Comparison of ENCODE assay signal across 10 mouse cellular contexts in the genomic region with DNA sequence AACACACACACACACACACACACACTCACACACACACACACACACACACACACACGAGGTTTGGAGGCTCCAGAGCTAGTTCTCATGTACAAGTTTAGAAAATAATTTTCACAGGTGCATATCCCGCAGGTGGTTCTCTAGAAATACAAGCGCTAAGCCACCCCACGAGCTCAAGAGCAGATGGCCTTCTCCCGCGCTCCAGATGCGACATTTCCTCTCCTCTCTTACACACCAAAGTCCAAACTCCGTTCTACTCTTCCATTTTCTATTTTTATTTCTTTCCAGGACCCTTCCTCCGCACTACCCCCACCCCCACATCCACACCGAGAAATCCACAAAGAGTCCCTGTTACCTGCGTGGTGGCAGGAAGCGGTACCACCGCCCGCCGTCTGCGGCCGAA. TPM values are rescaled to one million over a fixed set of nuclear protein-coding genes. Genes with fewer than 3 reads are reported as not detected.
DNase-seq lines count a peak whose midpoint lies in the region; ATAC-seq lines count a peak whose summit lies in the region.
"Had no signal": no experiment of that assay in that cellular context is flagged by ENCODE, and none has a peak within 500 bp of the region (broad histone marks: within the 10 kb centered on the region; RNA-seq: fewer than 3 reads in every experiment).

No protein-coding gene starts in this region.

- no peak for ATAC-seq in heart, embryonic 12.5 days (ENCODE audit: insufficient number of reproducible peaks, low FRiP score)
- no peak; the same call in 1 of the 2 replicates for ATAC-seq in neural tube, embryonic 12.5 days (ENCODE audit: low FRiP score, low read depth)
- ATAC-seq in intestine, embryonic 15.5 days, result no peak
- ATAC-seq: inflammation-experienced regulatory T-cells, adult 6 months had no signal

- H3K27ac ChIP-seq in heart, embryonic 12.5 days (ENCODE audit: poor library complexity, severe bottlenecking), result no peak overlapping the region
- no peak overlapping the region for H3K27ac ChIP-seq in neural tube, embryonic 12.5 days
- no peak overlapping the region for H3K27ac ChIP-seq in intestine, embryonic 15.5 days

- WGBS in heart, embryonic 12.5 days, result 37% methylated on average over 17 of the region's 17 CpGs
- WGBS in neural tube, embryonic 12.5 days, result 46% methylated on average over 17 of the region's 17 CpGs
- WGBS in intestine, embryonic 15.5 days, result 48% methylated on average over 17 of the region's 17 CpGs

- H3K4me1 ChIP-seq in heart, embryonic 12.5 days (replicated peaks), result peaks cover 14% of the 10 kb centered on the region
- peaks cover 16% of the 10 kb centered on the region for H3K4me1 ChIP-seq in neural tube, embryonic 12.5 days
- H3K4me1 ChIP-seq in intestine, embryonic 15.5 days (replicated peaks), result peaks cover 14% of the 10 kb centered on the region

- no peak for DNase-seq in heart, adult 18-20 months
- no peak for DNase-seq in neural tube, embryonic 10.5 days (ENCODE audit: extremely low spot score, low spot score)
- DNase-seq in right cerebral cortex, postnatal 36 days (ENCODE audit: low spot score in 2 of 2), result peak; percentile 42 to 45
- no peak for DNase-seq in urinary bladder, postnatal 4 days (ENCODE audit: low spot score in 2 of 2)
- no peak for DNase-seq in gastrocnemius, postnatal 4 days (ENCODE audit: low spot score in 2 of 2)

- H3K9me3 ChIP-seq in heart, embryonic 12.5 days (replicated peaks), result no peaks in the 10 kb centered on the region
- H3K9me3 ChIP-seq in neural tube, embryonic 12.5 days, result no peaks in the 10 kb centered on the region
- H3K9me3 ChIP-seq in intestine, embryonic 15.5 days, result no peaks in the 10 kb centered on the region

- peak overlapping the region; percentile 71 for H3K4me2 ChIP-seq in heart, embryonic 12.5 days
- peak overlapping the region; percentile 66 for H3K4me2 ChIP-seq in neural tube, embryonic 12.5 days (replicated peaks)
- H3K4me2 ChIP-seq in intestine, embryonic 15.5 days (replicated peaks), result peak overlapping the region; percentile 76

- peak overlapping the region; percentile 41; the same call in 1 of the 2 replicates for H3K4me3 ChIP-seq in heart, embryonic 12.5 days
- peak overlapping the region; percentile 29 for H3K4me3 ChIP-seq in neural tube, embryonic 12.5 days
- 0 out of 2 replicates have a peak overlapping the region, but pooled peaks have one; percentile 25 for H3K4me3 ChIP-seq in intestine, embryonic 15.5 days (replicated peaks)

- no peaks in the 10 kb centered on the region for H3K36me3 ChIP-seq in heart, embryonic 12.5 days
- H3K36me3 ChIP-seq in neural tube, embryonic 12.5 days, result no peaks in the 10 kb centered on the region
- H3K36me3 ChIP-seq in intestine, embryonic 15.5 days, result no peaks in the 10 kb centered on the region

- no peak overlapping the region for H3K9ac ChIP-seq in heart, embryonic 12.5 days
- H3K9ac ChIP-seq in neural tube, embryonic 12.5 days, result no peak overlapping the region
- no peak overlapping the region for H3K9ac ChIP-seq in intestine, embryonic 15.5 days

- peaks cover 42% of the 10 kb centered on the region for H3K27me3 ChIP-seq in heart, embryonic 12.5 days (replicated peaks)
- peaks cover 38% of the 10 kb centered on the region for H3K27me3 ChIP-seq in neural tube, embryonic 12.5 days (replicated peaks)
- H3K27me3 ChIP-seq in intestine, embryonic 15.5 days (replicated peaks), result peaks cover 15% of the 10 kb centered on the region

RNA-seq across cellular contexts. Expression of a gene that starts 1.2 kb away (rescaled TPM):
- 0.26 TPM in 1 of 2 replicates, not detected in the other for polyA plus RNA-seq in heart, embryonic 12.5 days (2016; fragmentation: Nextera tagmentation; extraction: Ambion mirVana)
- not detected for total RNA-seq in heart, adult 18-20 months (2021)
- 0.13 and 0.20 TPM in 2 replicates for polyA plus RNA-seq in neural tube, embryonic 12.5 days (2016; fragmentation: Nextera tagmentation; extraction: Ambion mirVana)
- 0.11 and 0.44 TPM in 2 replicates for polyA plus RNA-seq in intestine, embryonic 15.5 days (2015; fragmentation: Nextera tagmentation; extraction: Ambion mirVana)
- not detected for total RNA-seq in gastrocnemius, postnatal 4 days (2021)
- total RNA-seq: megakaryocyte, adult 5-6 weeks had no signal
- polyA plus RNA-seq: inflammation-experienced regulatory T-cells, adult 6 months had no signal

RNA-seq across cellular contexts. Expression of a gene that starts 40.7 kb away (rescaled TPM):
- polyA plus RNA-seq in heart, embryonic 12.5 days (2016; fragmentation: Nextera tagmentation; extraction: Ambion mirVana), result 46.4 and 47.6 TPM in 2 replicates
- total RNA-seq in heart, adult 18-20 months (2021), result 10 to 100 TPM; 19.4 to 20.1 TPM
- polyA plus RNA-seq in neural tube, embryonic 12.5 days (2016; fragmentation: Nextera tagmentation; extraction: Ambion mirVana), result 55.9 and 60.5 TPM in 2 replicates
- 55.8 and 68.1 TPM in 2 replicates for polyA plus RNA-seq in intestine, embryonic 15.5 days (2015; fragmentation: Nextera tagmentation; extraction: Ambion mirVana)
- total RNA-seq in gastrocnemius, postnatal 4 days (2021), result 10 to 100 TPM; 26.6 to 27.2 TPM

Comparison
In these comparisons a context has a peak if more than half of its experiments do, and no peak if none do; other contexts are left out.
1. DNase-seq: peak in right cerebral cortex, postnatal 36 days (2 of 2); none in heart, adult 18-20 months (0 of 2), neural tube, embryonic 10.5 days (single experiment), urinary bladder, postnatal 4 days (0 of 2) and gastrocnemius, postnatal 4 days (0 of 2).
2. Peak in every context shown above with its lines, with median percentiles within 50 percentile points of each other: H3K4me2 ChIP-seq and H3K4me3 ChIP-seq.